Mouse (Mus musculus) lung, adult 2 months (tissue): ENCODE results near the gene Dstyk. TPM values are rescaled to one million over a fixed set of nuclear protein-coding genes. Genes with fewer than 3 reads are reported as not detected.

Experiments used
- DNase-seq: peaks from one replicate; pipeline ENCODE4 v3.0.0; 2022
- H3K4me1 ChIP-seq: fragments of 200-500 bp; 2 replicates; pipeline ENCODE4 v1.6.1; 2011; ENCODE audit warnings: low read length; ENCODE audit not compliant: control insufficient read depth, insufficient read depth
- H3K4me3 ChIP-seq: fragments of 200-500 bp; replicated peaks from 2 replicates; pipeline ENCODE3; 2011; ENCODE audit warnings: low read depth, mild to moderate bottlenecking, control low read depth, low read length; ENCODE audit errors: extremely low read depth
- CTCF ChIP-seq: fragments of 200-500 bp; IDR thresholded peaks from 2 replicates; pipeline ENCODE4 v1.5.1; 2011; ENCODE audit warnings: mild to moderate bottlenecking, low read length, control low read depth; ENCODE audit not compliant: insufficient read depth
- POLR2A ChIP-seq: fragments of 200-500 bp; IDR thresholded peaks from 2 replicates; pipeline ENCODE4 v1.6.1; 2011; ENCODE audit warnings: low read depth, mild to moderate bottlenecking, control low read depth, low read length, borderline replicate concordance; ENCODE audit errors: extremely low read depth
- WGBS: fragments of 180-500 bp; shearing (Covaris S2); methylation state at CpG from one replicate; pipeline ENCODE4 v1.1.7; 2018; 5-methylcytosine and 5-hydroxymethylcytosine counted together
- polyA plus RNA-seq: library from polyadenylated mRNA; depleted of rRNA; stranded (reverse); fragments of >200 nt; gene quantifications from 2 replicates; pipeline ENCODE4 v1.2.3, GENCODE M21; 2012

Gene Dstyk
- polyA plus RNA-seq, 1 experiment, result 17.7 TPM

GRCm38 (mm10) chr1:132386266-132386665, 31.1 kb upstream of the Dstyk start:
- DNase-seq, result no peak
- 54% methylated on average over 4 of the region's 4 CpGs for WGBS
- H3K4me1 ChIP-seq, result peaks cover 17% of the 10 kb centered on the region

GRCm38 (mm10) chr1:132387943-132388342, 29.4 kb upstream of the Dstyk start:
- DNase-seq, result peak; percentile 27
- H3K4me1 ChIP-seq, result peaks cover 17% of the 10 kb centered on the region
- 27% methylated on average over 4 of the region's 4 CpGs for WGBS
- peak overlapping the region; percentile 34 for H3K4me3 ChIP-seq
- TF ChIP-seq POLR2A (peak; percentile 78; the same call in 1 of the 2 replicates), CTCF (no peak)

More at GRCm38 (mm10) chr1:132386266-132386665, 31.1 kb upstream of the Dstyk start:
- TF ChIP-seq CTCF, result no peak
- no peak for TF ChIP-seq POLR2A
- no peak overlapping the region for H3K4me3 ChIP-seq

- DNase-seq, result peak; percentile 19
- Histone ChIP-seq H3K4me3 (peak overlapping the region; percentile 57), H3K4me1 (peaks cover 13% of the 10 kb centered on the region)
- WGBS, result 39% methylated on average over 8 of the region's 8 CpGs
- TF ChIP-seq CTCF (no peak), POLR2A (no peak)
These were observed 28.2 kb upstream of the Dstyk start for GRCm38 (mm10) chr1:132388813-132389803.

- 14% methylated on average over 15 of the region's 15 CpGs for WGBS
- TF ChIP-seq POLR2A (peak; percentile 70; the same call in 1 of the 2 replicates), CTCF (peak; percentile 75)
These were observed 27.3 kb upstream of the Dstyk start for GRCm38 (mm10) chr1:132389886-132390585.

GRCm38 (mm10) chr1:132390691-132391579, 26.4 kb upstream of the Dstyk start, which contains the start of gene Tmcc2:
Gene Tmcc2, minus strand, starts transcription at chr1:132391281.
- peak within 1 kb of the TSS; percentile 65 for H3K4me3 ChIP-seq
- under 1% methylated on average over 50 of the region's 50 CpGs for WGBS
- DNase-seq, result no peak
- peaks cover 2% of the 10 kb centered on the region; the same call in 1 of the 2 replicates for H3K4me1 ChIP-seq
- TF ChIP-seq POLR2A (no peak), CTCF (no peak)

More at GRCm38 (mm10) chr1:132389886-132390585, 27.3 kb upstream of the Dstyk start:
- Histone ChIP-seq H3K4me3 (peak overlapping the region; percentile 65), H3K4me1 (peaks cover 7% of the 10 kb centered on the region)
- peak; percentile 57 for DNase-seq

GRCm38 (mm10) chr1:132391580-132392022, 25.8 kb upstream of the Dstyk start:
- no peaks in the 10 kb centered on the region for H3K4me1 ChIP-seq
- WGBS, result 1% methylated on average over 53 of the region's 54 CpGs
- DNase-seq, result peak; percentile 58
- peak overlapping the region; percentile 65 for H3K4me3 ChIP-seq
- TF ChIP-seq POLR2A (peak; percentile 60; the same call in 1 of the 2 replicates), CTCF (no peak)

- no peak overlapping the region for H3K4me3 ChIP-seq
- no peak for DNase-seq
- no peak for TF ChIP-seq CTCF
- no peak for TF ChIP-seq POLR2A
- no peaks in the 10 kb centered on the region for H3K4me1 ChIP-seq
- WGBS, result 65% methylated on average over 5 of the region's 5 CpGs
These were observed 24.5 kb upstream of the Dstyk start for GRCm38 (mm10) chr1:132392872-132393271.

GRCm38 (mm10) chr1:132396705-132397104, 20.6 kb upstream of the Dstyk start:
- 50% methylated on average over 2 of the region's 2 CpGs for WGBS
- no peak overlapping the region for H3K4me3 ChIP-seq
- H3K4me1 ChIP-seq, result no peaks in the 10 kb centered on the region
- TF ChIP-seq CTCF, result no peak
- TF ChIP-seq POLR2A, result no peak
- DNase-seq, result no peak
